Mouse (Mus musculus) kidney, postnatal 0 days (tissue): ENCODE data around the gene Wnt11. TPM values are rescaled to one million over a fixed set of nuclear protein-coding genes. Genes with fewer than 3 reads are reported as not detected.

ENCODE experiments used
- ATAC-seq: fragments of 200-750 bp; cut with Nextera tagmentation; replicated peaks from 2 replicates; pipeline ENCODE4 v1.8.0; 2017; ENCODE audit warnings: low read depth, moderate number of reproducible peaks, moderate TSS enrichment, moderate library complexity; ENCODE audit not compliant: low FRiP score
- DNase-seq: peaks from one replicate; pipeline ENCODE4 v3.0.0-alpha.2; 2016; ENCODE audit warnings: low spot score
- H3K27ac ChIP-seq: fragments of 300-500 bp; sonication (generic); 2 replicates; pipeline ENCODE4 v1.5.1; 2014; ENCODE audit warnings: mild to moderate bottlenecking
- H3K27me3 ChIP-seq: fragments of 300-500 bp; sonication (generic); 2 replicates; pipeline ENCODE4 v1.6.1; 2014; ENCODE audit warnings: low read length, mixed read lengths; ENCODE audit not compliant: insufficient read depth
- H3K36me3 ChIP-seq: fragments of 300-500 bp; sonication (generic); 2 replicates; pipeline ENCODE4 v1.6.1; 2014; ENCODE audit warnings: low read length, mixed read lengths; ENCODE audit not compliant: insufficient read depth
- H3K4me1 ChIP-seq: fragments of 300-500 bp; sonication (generic); replicated peaks from 2 replicates; pipeline ENCODE4 v1.6.1; 2014; ENCODE audit warnings: antibody characterized with exemption, low read length, mixed read lengths; ENCODE audit not compliant: insufficient read depth
- H3K4me2 ChIP-seq: fragments of 300-500 bp; sonication (generic); 2 replicates; pipeline ENCODE4 v1.6.1; 2014; ENCODE audit warnings: mild to moderate bottlenecking, low read length, moderate library complexity, mixed read lengths
- H3K4me3 ChIP-seq: fragments of 300-500 bp; sonication (generic); replicated peaks from 2 replicates; pipeline ENCODE4 v1.5.1; 2014; ENCODE audit warnings: low read depth, low read length
- H3K9ac ChIP-seq: fragments of 300-500 bp; sonication (generic); 2 replicates; pipeline ENCODE4 v1.6.1; 2014; ENCODE audit warnings: low read depth, low read length
- H3K9me3 ChIP-seq: fragments of 300-500 bp; sonication (generic); replicated peaks from 2 replicates; pipeline ENCODE4 v1.6.1; 2016; ENCODE audit warnings: low read length, inconsistent platforms, mixed read lengths
- CTCF ChIP-seq: IDR thresholded peaks from 2 replicates; pipeline ENCODE4 v1.5.1; 2016; ENCODE audit warnings: antibody characterized with exemption, low read depth, mild to moderate bottlenecking, moderate library complexity
- WGBS: fragments of 180-500 bp; shearing (Covaris S2); extraction: QIAGEN DNeasy Blood & Tissue Kit; methylation state at CpG from one replicate; pipeline ENCODE4 v1.1.7; 2014; 5-methylcytosine and 5-hydroxymethylcytosine counted together
- polyA plus RNA-seq: library from polyadenylated mRNA; unstranded; fragments of >200 nt; fragmentation: Nextera tagmentation; extraction: Ambion mirVana; gene quantifications from 2 replicates; pipeline ENCODE4 v1.2.1, GENCODE M21; 2015

The Wnt11 gene
- polyA plus RNA-seq, 1 experiment from 2014 or later, result 46.9 TPM

DNA sequence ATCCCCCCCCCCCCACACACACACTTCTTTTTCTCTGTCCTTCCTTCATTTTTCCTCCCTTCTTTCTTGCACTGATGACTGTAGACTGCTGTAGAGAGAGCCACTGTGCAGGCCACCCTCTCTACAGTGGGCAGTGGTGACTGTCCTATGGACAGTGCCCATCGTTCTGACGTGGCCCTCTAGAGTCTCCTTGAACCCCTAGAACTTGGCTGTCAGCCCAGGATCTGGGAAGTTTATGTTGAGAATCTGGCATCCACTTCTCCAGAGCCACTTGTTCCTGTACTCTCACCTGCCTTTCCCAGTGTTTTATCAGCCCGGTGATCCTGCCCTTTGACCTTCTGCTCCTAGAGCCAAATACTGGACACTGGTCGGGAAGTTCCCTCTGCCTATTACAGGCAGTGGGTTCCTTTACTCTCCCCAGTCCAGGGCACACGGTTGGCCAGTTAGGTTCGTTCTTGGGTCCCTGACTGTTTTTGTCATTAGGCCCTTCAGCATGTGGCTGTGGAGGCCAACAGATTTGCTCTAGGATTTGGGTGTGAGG is 39.6 kb downstream of the Wnt11 start:
- 61% methylated on average over 6 of the region's 6 CpGs for WGBS
- TF ChIP-seq CTCF, result no peak
- no peak for ATAC-seq
- Histone ChIP-seq H3K27ac (no peak overlapping the region), H3K4me1 (no peaks in the 10 kb centered on the region; the same call in 1 of the 2 replicates), H3K27me3 (no peaks in the 10 kb centered on the region), H3K9me3 (no peaks in the 10 kb centered on the region), H3K9ac (no peak overlapping the region), H3K36me3 (no peaks in the 10 kb centered on the region), H3K4me3 (no peak overlapping the region), H3K4me2 (no peak overlapping the region)
- no peak for DNase-seq

DNA sequence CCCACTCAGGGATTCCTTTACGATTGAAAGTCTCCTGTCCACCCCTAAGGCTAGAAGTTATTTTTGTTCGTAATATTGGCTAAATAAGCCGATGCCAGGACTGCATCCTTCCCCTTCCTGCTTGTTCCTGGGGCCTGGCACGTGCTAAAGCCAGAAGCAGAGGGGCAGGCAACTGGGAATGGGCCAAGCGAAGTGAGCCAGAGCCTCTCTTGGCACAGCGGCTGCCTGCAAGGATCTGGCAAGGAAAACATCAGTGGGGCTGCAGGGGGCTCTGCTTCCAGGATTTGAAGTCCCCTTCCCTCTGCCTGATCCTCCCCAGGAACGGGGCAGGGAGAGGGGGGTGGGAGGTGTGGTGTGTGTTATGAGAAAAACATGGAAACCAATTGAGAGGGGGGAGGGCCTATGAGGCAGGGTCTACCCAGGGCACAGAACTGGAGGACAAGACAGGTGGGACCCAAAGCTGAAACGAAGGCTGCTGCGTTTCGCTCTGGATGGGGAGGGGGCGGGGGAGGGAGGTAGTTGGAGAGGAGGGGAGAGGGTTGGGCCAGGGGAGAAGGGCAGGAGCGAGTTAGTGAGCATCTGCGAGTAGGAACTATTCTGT is 40.6 kb downstream of the Wnt11 start:
- Histone ChIP-seq H3K27ac (no peak overlapping the region), H3K9ac (no peak overlapping the region), H3K36me3 (no peaks in the 10 kb centered on the region), H3K4me3 (no peak overlapping the region), H3K27me3 (no peaks in the 10 kb centered on the region), H3K4me1 (no peaks in the 10 kb centered on the region; the same call in 1 of the 2 replicates), H3K9me3 (no peaks in the 10 kb centered on the region), H3K4me2 (no peak overlapping the region)
- no peak for DNase-seq
- no peak for TF ChIP-seq CTCF
- ATAC-seq, result no peak
- WGBS, result 35% methylated on average over 13 of the region's 13 CpGs

DNA sequence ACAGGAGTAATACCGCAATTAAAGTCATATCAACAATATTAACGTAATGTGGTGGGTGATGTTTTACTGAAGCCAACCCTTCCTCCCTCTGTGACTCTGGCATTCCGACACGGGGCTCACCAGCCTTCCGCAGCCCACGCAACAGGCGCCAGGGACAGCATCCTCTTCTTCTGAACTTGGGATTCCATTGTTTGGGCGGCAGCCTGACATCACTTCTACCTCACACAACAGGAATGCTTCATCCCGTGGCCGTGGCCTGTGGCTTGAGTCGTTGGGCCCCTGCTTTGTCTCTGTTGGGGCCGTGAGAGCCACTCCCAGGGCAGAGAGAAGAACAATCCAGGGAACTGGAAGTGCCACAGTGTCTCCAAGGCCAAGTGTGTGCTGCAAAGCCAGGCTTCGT is 41.2 kb downstream of the Wnt11 start:
- DNase-seq (no peak), ATAC-seq (no peak)
- WGBS, result 41% methylated on average over 13 of the region's 13 CpGs
- Histone ChIP-seq H3K4me1 (no peaks in the 10 kb centered on the region; the same call in 1 of the 2 replicates), H3K4me2 (no peak overlapping the region), H3K9ac (no peak overlapping the region), H3K36me3 (no peaks in the 10 kb centered on the region), H3K9me3 (no peaks in the 10 kb centered on the region), H3K27me3 (no peaks in the 10 kb centered on the region), H3K27ac (no peak overlapping the region), H3K4me3 (no peak overlapping the region)
- TF ChIP-seq CTCF, result no peak

DNA sequence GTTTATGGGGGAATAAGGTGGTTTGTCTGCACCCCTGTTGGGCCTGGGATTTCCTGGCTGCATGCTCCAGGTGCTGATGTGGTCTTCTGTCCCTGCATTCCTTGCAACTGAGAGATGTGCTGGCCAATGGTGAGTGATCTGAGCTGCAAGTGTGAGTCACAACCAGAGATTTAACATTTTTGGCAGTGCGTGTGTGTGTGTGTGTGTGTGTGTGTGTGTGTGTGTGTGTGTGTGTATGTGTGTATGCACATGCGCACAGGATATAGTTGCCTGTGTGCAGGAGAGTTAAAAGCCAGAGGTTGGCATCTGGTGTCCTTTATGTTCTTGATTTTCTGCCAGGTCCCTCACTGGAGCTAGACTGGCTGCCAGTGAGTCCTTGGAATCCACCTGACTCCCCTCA is 44.3 kb downstream of the Wnt11 start:
- WGBS, result 88% methylated on average over 2 of the region's 2 CpGs
- Histone ChIP-seq H3K9ac (no peak overlapping the region), H3K4me1 (no peaks in the 10 kb centered on the region; the same call in 1 of the 2 replicates), H3K4me3 (no peak overlapping the region), H3K9me3 (no peaks in the 10 kb centered on the region), H3K27ac (no peak overlapping the region), H3K36me3 (no peaks in the 10 kb centered on the region), H3K27me3 (no peaks in the 10 kb centered on the region), H3K4me2 (no peak overlapping the region)
- TF ChIP-seq CTCF, result no peak
- ATAC-seq, result no peak
- DNase-seq, result no peak

DNA sequence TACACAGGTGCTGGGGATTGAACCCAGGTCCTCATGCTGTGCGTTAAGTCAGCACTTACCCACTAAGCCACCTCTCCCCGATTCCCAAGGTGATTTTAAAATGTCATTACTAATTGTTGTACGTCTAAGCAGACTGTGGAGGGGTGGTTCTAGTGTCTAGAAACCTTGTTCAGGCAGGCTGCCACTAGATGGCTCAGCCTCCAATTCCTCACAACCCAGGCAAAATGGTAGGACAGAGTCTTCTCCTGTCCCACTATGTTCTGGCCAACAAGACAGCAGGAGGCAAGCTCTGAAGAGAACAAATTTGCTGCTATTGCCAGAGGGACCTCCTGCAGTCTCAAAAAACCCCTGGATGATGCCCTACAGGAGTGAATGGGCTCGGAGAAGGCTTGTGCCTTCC is 47.0 kb downstream of the Wnt11 start:
- H3K4me3 ChIP-seq, result no peak overlapping the region
- ATAC-seq, result no peak
- no peaks in the 10 kb centered on the region for H3K9me3 ChIP-seq
- WGBS, result 72% methylated on average over 4 of the region's 4 CpGs
- H3K27ac ChIP-seq, result no peak overlapping the region
- no peak overlapping the region for H3K4me2 ChIP-seq
- peak; percentile 53 for TF ChIP-seq CTCF
- no peak for DNase-seq
- no peak overlapping the region for H3K9ac ChIP-seq
- no peaks in the 10 kb centered on the region for H3K4me1 ChIP-seq
- no peaks in the 10 kb centered on the region for H3K27me3 ChIP-seq
- no peaks in the 10 kb centered on the region for H3K36me3 ChIP-seq

DNA sequence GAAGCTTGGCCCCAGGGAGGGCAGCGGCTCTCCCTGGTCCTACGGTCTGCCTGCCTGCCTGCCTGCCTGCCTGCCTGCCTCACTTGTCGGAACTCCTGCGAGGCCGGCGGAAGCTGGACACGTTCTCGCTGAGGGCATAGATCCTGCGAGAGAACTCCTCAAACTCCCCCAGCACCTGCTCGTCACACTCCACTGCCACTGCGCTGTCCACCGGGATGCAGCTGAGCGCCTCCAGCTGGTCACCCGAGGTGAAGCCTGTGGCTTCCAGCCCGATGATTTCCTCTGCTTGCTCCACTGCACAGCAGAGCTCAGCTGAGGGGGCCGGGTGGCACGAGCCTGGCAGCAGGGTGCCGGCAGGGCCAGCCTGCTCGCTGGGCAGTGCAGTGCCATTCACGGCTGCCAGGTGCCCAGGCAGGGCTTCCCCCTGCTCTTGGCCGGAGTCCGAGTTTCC is 52.9 kb downstream of the Wnt11 start:
- WGBS, result 43% methylated on average over 22 of the region's 22 CpGs

More for the DNA sequence above, 52.9 kb downstream of the Wnt11 start:
- peak; percentile 74 for DNase-seq
- Histone ChIP-seq H3K4me1 (peaks cover 4% of the 10 kb centered on the region; the same call in 1 of the 2 replicates), H3K27ac (no peak overlapping the region), H3K9me3 (no peaks in the 10 kb centered on the region), H3K4me3 (no peak overlapping the region), H3K27me3 (no peaks in the 10 kb centered on the region), H3K36me3 (no peaks in the 10 kb centered on the region), H3K9ac (no peak overlapping the region), H3K4me2 (peak overlapping the region; percentile 6; the same call in 1 of the 2 replicates)
- peak; percentile 60 for TF ChIP-seq CTCF
- ATAC-seq, result peak; percentile 91
